In the genomic region with DNA sequence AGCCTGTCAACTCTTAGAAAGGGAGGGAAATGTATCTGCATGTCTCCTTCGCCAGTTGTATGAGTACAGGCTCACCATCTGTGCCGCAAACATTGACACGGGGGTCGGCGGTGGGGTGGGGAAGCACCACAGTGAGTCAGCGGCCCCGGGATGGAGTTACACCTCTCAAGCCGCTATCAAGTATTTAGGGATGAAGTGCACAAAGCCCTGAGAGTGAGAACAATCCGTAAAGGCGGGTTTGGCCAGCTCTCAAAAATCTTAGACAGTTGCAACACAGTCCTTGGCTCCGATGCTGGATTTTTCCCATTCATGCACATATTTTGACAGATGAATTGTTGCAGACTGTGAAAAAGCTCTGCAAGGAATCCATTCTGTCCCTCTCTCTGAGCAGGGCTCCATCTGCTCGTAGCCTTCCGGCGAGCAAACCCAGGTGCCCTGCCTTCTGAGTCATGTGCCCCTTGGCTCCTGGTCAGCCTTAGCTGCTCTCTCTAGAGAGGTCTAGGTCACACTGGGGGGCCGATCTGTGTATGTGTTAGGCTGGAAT, we compare ENCODE assay signal across 9 mouse cellular contexts.
DNase-seq lines count a peak whose midpoint lies in the region; ATAC-seq and TF ChIP-seq lines count a peak whose summit lies in the region.
"Had no signal": no experiment of that assay in that cellular context is flagged by ENCODE, and none has a peak within 500 bp of the region (broad histone marks: within the 10 kb centered on the region; RNA-seq: fewer than 3 reads in every experiment).

No protein-coding gene starts in this region.

- WGBS in hindbrain, postnatal 0 days = 18% methylated on average over 15 of the region's 15 CpGs
- 11% methylated on average over 15 of the region's 15 CpGs for WGBS in midbrain, embryonic 12.5 days

- H3K9ac ChIP-seq in hindbrain, postnatal 0 days (replicated peaks; ENCODE audit: low read length) = no peak overlapping the region
- no peak overlapping the region for H3K9ac ChIP-seq in midbrain, embryonic 12.5 days (replicated peaks)

- DNase-seq in adipocyte (ENCODE audit: low spot score) = peak; percentile 86
- peak; percentile 71 to 72 for DNase-seq in cerebellum, postnatal 36 days
- peak; percentile 72 for DNase-seq in gastrocnemius, adult 2 months
- DNase-seq in hindbrain, postnatal 0 days (ENCODE audit: low spot score) = peak; percentile 74
- DNase-seq in left cerebral cortex, adult 11 months (ENCODE audit: low spot score) = peak; percentile 50
- DNase-seq in B cell, adult 2 months = no peak

- no peak for TF ChIP-seq POLR2A in testis, adult 2 months (IDR thresholded peaks at IDR 0.05; ENCODE audit: control insufficient read depth, low read depth, low read length)

- H3K9me3 ChIP-seq in hindbrain, postnatal 0 days (ENCODE audit: low read length) = no peaks in the 10 kb centered on the region
- H3K9me3 ChIP-seq in midbrain, embryonic 12.5 days = no peaks in the 10 kb centered on the region

- peak; percentile 68 for ATAC-seq in hindbrain, postnatal 0 days
- no peak for ATAC-seq in midbrain, embryonic 12.5 days (ENCODE audit: low FRiP score, low read depth)

- peak overlapping the region; percentile 75 for H3K27ac ChIP-seq in gastrocnemius, adult 2 months
- peak overlapping the region; percentile 58 for H3K27ac ChIP-seq in hindbrain, postnatal 0 days
- H3K27ac ChIP-seq in midbrain, embryonic 12.5 days (replicated peaks) = no peak overlapping the region
- peak overlapping the region; percentile 61; the same call in 1 of the 2 replicates for H3K27ac ChIP-seq in testis, adult 2 months (ENCODE audit: control insufficient read depth, insufficient read depth, low read depth, low read length)

- no peaks in the 10 kb centered on the region for H3K4me1 ChIP-seq in hindbrain, postnatal 0 days (ENCODE audit: insufficient read depth, low read length)
- H3K4me1 ChIP-seq in midbrain, embryonic 12.5 days = peaks cover 9% of the 10 kb centered on the region
- H3K4me1 ChIP-seq in testis, adult 2 months (ENCODE audit: control insufficient read depth, insufficient read depth, low read length) = 0 out of 2 replicates have a peak, but pooled peaks cover 2% of the 10 kb centered on the region
- H3K4me1 ChIP-seq: megakaryocyte, embryonic 14.5 days had no signal

- intact Hi-C loops in gastrocnemius, adult 2 months (cut with DNase I) = no loop called here

- H3K4me2 ChIP-seq in hindbrain, postnatal 0 days (ENCODE audit: low read depth, low read length) = peak overlapping the region; percentile 45
- H3K4me2 ChIP-seq in midbrain, embryonic 12.5 days (replicated peaks) = peak overlapping the region; percentile 35; the same call in 1 of the 2 replicates

- no peak for TF ChIP-seq CTCF in gastrocnemius, adult 2 months (IDR thresholded peaks at IDR 0.05)
- TF ChIP-seq CTCF in hindbrain, postnatal 0 days (IDR thresholded peaks at IDR 0.05; ENCODE audit: low read depth) = no peak
- TF ChIP-seq CTCF in testis, adult 2 months (IDR thresholded peaks at IDR 0.05; ENCODE audit: control insufficient read depth, insufficient read depth, insufficient replicate concordance, low read depth, low read length) = no peak

- peak overlapping the region; percentile 57 for H3K4me3 ChIP-seq in gastrocnemius, adult 2 months
- 0 out of 2 replicates have a peak overlapping the region, but pooled peaks have one; percentile 1 for H3K4me3 ChIP-seq in hindbrain, postnatal 0 days (ENCODE audit: low read length)
- no peak overlapping the region for H3K4me3 ChIP-seq in midbrain, embryonic 12.5 days
- H3K4me3 ChIP-seq in testis, adult 2 months (ENCODE audit: control insufficient read depth, low read depth, low read length) = no peak overlapping the region
- H3K4me3 ChIP-seq: megakaryocyte, embryonic 14.5 days had no signal

- H3K36me3 ChIP-seq in hindbrain, postnatal 0 days (ENCODE audit: insufficient read depth, low read length) = no peaks in the 10 kb centered on the region
- H3K36me3 ChIP-seq in midbrain, embryonic 12.5 days = no peaks in the 10 kb centered on the region
- no peaks in the 10 kb centered on the region for H3K36me3 ChIP-seq in testis, adult 2 months (ENCODE audit: control insufficient read depth, insufficient read depth, low read length)

- H3K27me3 ChIP-seq in hindbrain, postnatal 0 days (ENCODE audit: insufficient read depth, low read length) = no peaks in the 10 kb centered on the region
- H3K27me3 ChIP-seq in midbrain, embryonic 12.5 days = no peaks in the 10 kb centered on the region; the same call in 1 of the 2 replicates
- H3K27me3 ChIP-seq in testis, adult 2 months (ENCODE audit: control insufficient read depth, insufficient read depth, low read length) = no peaks in the 10 kb centered on the region
- H3K27me3 ChIP-seq: megakaryocyte, embryonic 14.5 days had no signal

Comparison
In these comparisons a context has a peak if more than half of its experiments do, and no peak if none do; other contexts are left out.
1. DNase-seq: peak in adipocyte (single experiment), cerebellum, postnatal 36 days (2 of 2), gastrocnemius, adult 2 months (single experiment), hindbrain, postnatal 0 days (single experiment) and left cerebral cortex, adult 11 months (single experiment); none in B cell, adult 2 months (0 of 2).
2. H3K4me3 ChIP-seq: peak in gastrocnemius, adult 2 months (single experiment) and hindbrain, postnatal 0 days (single experiment); none in midbrain, embryonic 12.5 days (single experiment) and testis, adult 2 months (single experiment).